Mouse (Mus musculus): Measurements from ENCODE around the gene Aak1. TPM values are rescaled to one million over a fixed set of nuclear protein-coding genes. Genes with fewer than 3 reads are reported as not detected.

Gene Aak1
- polyA plus RNA-seq, 1 experiment from 2014 or later = 13.7 TPM

DNA sequence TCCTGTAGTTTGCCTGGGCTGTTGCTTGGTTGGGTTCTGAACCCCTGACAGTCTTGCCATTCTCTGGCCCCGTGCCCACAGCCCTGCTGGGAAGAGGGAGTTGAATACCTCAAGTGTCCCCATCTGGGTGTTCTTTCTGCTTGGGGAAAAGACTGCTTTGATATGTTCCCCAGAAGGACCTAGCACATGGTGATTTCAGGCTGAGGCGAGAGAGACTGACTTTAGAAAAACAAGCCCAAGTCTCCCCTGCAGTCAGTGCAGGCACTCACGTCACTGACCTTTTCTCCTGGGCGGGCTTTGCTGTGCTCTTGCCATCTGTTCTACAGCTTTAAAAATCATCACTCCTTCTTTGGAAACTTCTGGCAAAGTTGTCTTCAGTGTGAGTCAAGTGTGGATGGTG is 67.9 kb downstream of the Aak1 start:
- Histone ChIP-seq H3K36me3 (ENCODE audit: control insufficient read depth, insufficient read depth, low read length) (no peaks in the 10 kb centered on the region), H3K9me3 (replicated peaks; ENCODE audit: control insufficient read depth, low read length) (no peaks in the 10 kb centered on the region), H3K4me2 (ENCODE audit: low read depth, low read length) (no peak overlapping the region), H3K4me3 (replicated peaks; ENCODE audit: low read length) (no peak overlapping the region), H3K27me3 (ENCODE audit: control insufficient read depth, insufficient read depth, low read length) (no peaks in the 10 kb centered on the region), H3K9ac (ENCODE audit: low read length) (no peak overlapping the region), H3K27ac (ENCODE audit: low read length) (no peak overlapping the region), H3K4me1 (ENCODE audit: control insufficient read depth, insufficient read depth, low read length) (0 out of 2 replicates have a peak, but pooled peaks cover 4% of the 10 kb centered on the region)
- WGBS = 68% methylated on average over 4 of the region's 4 CpGs
- ATAC-seq (ENCODE audit: insufficient read depth, low FRiP score) = no peak

- H3K4me3 ChIP-seq (replicated peaks; ENCODE audit: low read length) = no peak overlapping the region
- no peak overlapping the region for H3K4me2 ChIP-seq (ENCODE audit: low read depth, low read length)
- no peak overlapping the region for H3K9ac ChIP-seq (ENCODE audit: low read length)
- 0 out of 2 replicates have a peak, but pooled peaks cover 4% of the 10 kb centered on the region for H3K4me1 ChIP-seq (ENCODE audit: control insufficient read depth, insufficient read depth, low read length)
- no peaks in the 10 kb centered on the region for H3K9me3 ChIP-seq (replicated peaks; ENCODE audit: control insufficient read depth, low read length)
- H3K27ac ChIP-seq (ENCODE audit: low read length) = no peak overlapping the region
- 56% methylated on average over 7 of the region's 7 CpGs for WGBS
- H3K36me3 ChIP-seq (ENCODE audit: control insufficient read depth, insufficient read depth, low read length) = no peaks in the 10 kb centered on the region
- ATAC-seq (ENCODE audit: insufficient read depth, low FRiP score) = no peak
- H3K27me3 ChIP-seq (ENCODE audit: control insufficient read depth, insufficient read depth, low read length) = no peaks in the 10 kb centered on the region
Measured at GRCm38 (mm10) chr6:86918058-86918835, 68.9 kb downstream of the Aak1 start.

DNA sequence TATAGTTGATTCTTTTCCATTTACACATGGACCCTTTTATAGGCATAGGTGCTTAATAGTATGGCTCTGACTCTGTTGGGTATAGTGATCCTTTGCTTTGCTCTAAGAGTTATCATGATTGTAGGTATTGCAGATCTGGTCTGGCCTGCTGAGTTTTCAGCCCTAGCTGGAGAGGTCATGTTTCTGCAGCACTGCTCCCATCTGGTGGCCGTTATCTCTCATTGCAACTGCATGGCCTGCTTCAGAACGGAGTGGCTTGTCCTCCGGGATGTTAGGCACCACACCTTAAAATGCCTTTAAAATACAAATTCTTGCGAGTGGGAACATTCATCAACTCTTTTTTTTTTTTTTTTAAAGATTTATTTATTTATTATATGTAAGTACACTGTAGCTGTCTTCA is 72.6 kb downstream of the Aak1 start:
- ATAC-seq (ENCODE audit: insufficient read depth, low FRiP score) = peak; percentile 44; the same call in 1 of the 2 replicates
- Histone ChIP-seq H3K27me3 (ENCODE audit: control insufficient read depth, insufficient read depth, low read length) (no peaks in the 10 kb centered on the region), H3K27ac (ENCODE audit: low read length) (no peak overlapping the region), H3K4me3 (replicated peaks; ENCODE audit: low read length) (no peak overlapping the region), H3K9me3 (replicated peaks; ENCODE audit: control insufficient read depth, low read length) (no peaks in the 10 kb centered on the region), H3K4me2 (ENCODE audit: low read depth, low read length) (no peak overlapping the region), H3K9ac (ENCODE audit: low read length) (no peak overlapping the region), H3K4me1 (ENCODE audit: control insufficient read depth, insufficient read depth, low read length) (0 out of 2 replicates have a peak, but pooled peaks cover 4% of the 10 kb centered on the region), H3K36me3 (ENCODE audit: control insufficient read depth, insufficient read depth, low read length) (peaks cover 4% of the 10 kb centered on the region)
- WGBS = 18% methylated on average over 4 of the region's 4 CpGs

DNA sequence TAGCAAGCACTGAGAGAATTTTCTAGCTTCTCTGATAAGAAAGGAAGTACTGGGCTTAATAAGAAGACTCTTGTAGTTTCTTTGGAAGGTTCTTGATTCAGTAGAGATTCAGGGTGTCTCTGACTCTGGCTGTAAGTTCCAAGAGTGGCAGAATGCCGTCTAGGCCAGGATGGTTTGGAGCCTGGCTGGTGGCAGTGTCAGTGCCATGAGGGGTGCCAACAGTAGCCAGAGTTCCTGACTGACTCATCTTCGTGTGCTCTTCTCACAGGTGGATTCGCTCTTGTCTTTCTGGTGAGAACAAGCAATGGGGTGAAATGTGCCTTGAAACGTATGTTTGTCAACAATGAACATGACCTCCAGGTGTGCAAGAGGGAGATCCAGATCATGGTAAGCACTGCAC is 75.4 kb downstream of the Aak1 start:
- WGBS = 88% methylated on average over 4 of the region's 4 CpGs
- ATAC-seq (ENCODE audit: insufficient read depth, low FRiP score) = no peak
- Histone ChIP-seq H3K9me3 (replicated peaks; ENCODE audit: control insufficient read depth, low read length) (no peaks in the 10 kb centered on the region), H3K4me1 (ENCODE audit: control insufficient read depth, insufficient read depth, low read length) (no peaks in the 10 kb centered on the region), H3K36me3 (ENCODE audit: control insufficient read depth, insufficient read depth, low read length) (peaks cover 14% of the 10 kb centered on the region), H3K9ac (ENCODE audit: low read length) (no peak overlapping the region), H3K27ac (ENCODE audit: low read length) (no peak overlapping the region), H3K4me2 (ENCODE audit: low read depth, low read length) (no peak overlapping the region), H3K4me3 (replicated peaks; ENCODE audit: low read length) (no peak overlapping the region), H3K27me3 (ENCODE audit: control insufficient read depth, insufficient read depth, low read length) (no peaks in the 10 kb centered on the region)

GRCm38 (mm10) chr6:86934541-86934940 is 85.2 kb downstream of the Aak1 start:
- 46% methylated on average over 5 of the region's 5 CpGs for WGBS
- Histone ChIP-seq H3K9me3 (replicated peaks; ENCODE audit: control insufficient read depth, low read length) (0 out of 2 replicates have a peak, but pooled peaks cover 5% of the 10 kb centered on the region), H3K9ac (ENCODE audit: low read length) (no peak overlapping the region), H3K27me3 (ENCODE audit: control insufficient read depth, insufficient read depth, low read length) (no peaks in the 10 kb centered on the region), H3K27ac (ENCODE audit: low read length) (peak overlapping the region; percentile 73), H3K4me3 (replicated peaks; ENCODE audit: low read length) (no peak overlapping the region), H3K4me2 (ENCODE audit: low read depth, low read length) (no peak overlapping the region), H3K4me1 (ENCODE audit: control insufficient read depth, insufficient read depth, low read length) (no peaks in the 10 kb centered on the region), H3K36me3 (ENCODE audit: control insufficient read depth, insufficient read depth, low read length) (peaks cover 21% of the 10 kb centered on the region)
- ATAC-seq (ENCODE audit: insufficient read depth, low FRiP score) = no peak

DNA sequence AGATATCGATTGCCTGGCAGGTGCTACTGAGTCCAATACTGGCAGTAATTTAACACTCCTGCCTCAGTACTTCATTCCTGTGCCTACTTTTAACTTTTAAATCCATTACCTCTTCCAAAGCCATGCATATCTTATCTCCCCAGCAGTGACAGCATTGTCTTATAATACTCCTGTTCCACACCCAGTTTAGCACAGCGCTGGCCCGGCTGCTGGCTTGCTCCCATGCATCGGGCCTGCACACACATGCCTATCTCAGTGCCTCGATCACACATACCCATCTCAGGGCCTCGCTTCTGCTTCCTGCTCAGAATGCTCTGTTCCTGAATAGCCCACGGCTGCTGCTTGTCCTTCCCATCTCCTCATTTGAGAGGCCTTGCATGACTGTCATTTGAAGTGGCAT is 90.5 kb downstream of the Aak1 start:
- no peaks in the 10 kb centered on the region for H3K27me3 ChIP-seq (ENCODE audit: control insufficient read depth, insufficient read depth, low read length)
- 0 out of 2 replicates have a peak, but pooled peaks cover 5% of the 10 kb centered on the region for H3K9me3 ChIP-seq (replicated peaks; ENCODE audit: control insufficient read depth, low read length)
- no peak overlapping the region for H3K4me2 ChIP-seq (ENCODE audit: low read depth, low read length)
- no peak overlapping the region for H3K9ac ChIP-seq (ENCODE audit: low read length)
- WGBS = 81% methylated on average over 7 of the region's 7 CpGs
- no peaks in the 10 kb centered on the region for H3K4me1 ChIP-seq (ENCODE audit: control insufficient read depth, insufficient read depth, low read length)
- ATAC-seq (ENCODE audit: insufficient read depth, low FRiP score) = no peak
- no peak overlapping the region for H3K4me3 ChIP-seq (replicated peaks; ENCODE audit: low read length)
- H3K36me3 ChIP-seq (ENCODE audit: control insufficient read depth, insufficient read depth, low read length) = peaks cover 21% of the 10 kb centered on the region
- H3K27ac ChIP-seq (ENCODE audit: low read length) = no peak overlapping the region

DNA sequence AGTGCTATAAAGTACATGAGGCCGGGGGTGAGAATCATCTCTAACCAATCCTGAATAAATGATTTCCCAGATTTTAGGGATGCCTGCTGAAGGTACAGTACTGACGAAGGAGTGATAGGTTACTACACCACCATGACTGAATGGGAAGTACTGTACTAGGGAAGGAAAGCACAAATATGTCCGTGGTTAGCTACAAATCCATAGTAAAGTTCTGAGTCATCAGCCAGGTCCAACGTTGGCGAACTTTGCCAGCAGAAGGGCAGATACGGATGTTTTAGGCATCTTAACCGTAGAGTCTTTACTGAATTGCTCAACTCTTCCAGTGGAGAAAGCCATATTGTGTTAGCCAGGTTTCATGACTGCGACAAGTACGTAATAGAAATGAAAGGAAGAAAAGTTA is 91.6 kb downstream of the Aak1 start:
- Histone ChIP-seq H3K9ac (ENCODE audit: low read length) (no peak overlapping the region), H3K4me3 (replicated peaks; ENCODE audit: low read length) (no peak overlapping the region), H3K36me3 (ENCODE audit: control insufficient read depth, insufficient read depth, low read length) (peaks cover 11% of the 10 kb centered on the region), H3K4me2 (ENCODE audit: low read depth, low read length) (no peak overlapping the region), H3K9me3 (replicated peaks; ENCODE audit: control insufficient read depth, low read length) (0 out of 2 replicates have a peak, but pooled peaks cover under 1% of the 10 kb centered on the region), H3K27me3 (ENCODE audit: control insufficient read depth, insufficient read depth, low read length) (no peaks in the 10 kb centered on the region), H3K27ac (ENCODE audit: low read length) (no peak overlapping the region), H3K4me1 (ENCODE audit: control insufficient read depth, insufficient read depth, low read length) (no peaks in the 10 kb centered on the region)
- no peak for ATAC-seq (ENCODE audit: insufficient read depth, low FRiP score)
- 94% methylated on average over 9 of the region's 9 CpGs for WGBS

GRCm38 (mm10) chr6:86947100-86947499 is 97.8 kb downstream of the Aak1 start:
- Histone ChIP-seq H3K4me2 (ENCODE audit: low read depth, low read length) (no peak overlapping the region), H3K27me3 (ENCODE audit: control insufficient read depth, insufficient read depth, low read length) (no peaks in the 10 kb centered on the region), H3K9me3 (replicated peaks; ENCODE audit: control insufficient read depth, low read length) (no peaks in the 10 kb centered on the region), H3K4me1 (ENCODE audit: control insufficient read depth, insufficient read depth, low read length) (no peaks in the 10 kb centered on the region), H3K9ac (ENCODE audit: low read length) (no peak overlapping the region), H3K4me3 (replicated peaks; ENCODE audit: low read length) (no peak overlapping the region), H3K36me3 (ENCODE audit: control insufficient read depth, insufficient read depth, low read length) (peaks cover 7% of the 10 kb centered on the region; the same call in 1 of the 2 replicates), H3K27ac (ENCODE audit: low read length) (no peak overlapping the region)
- WGBS = 73% methylated on average over 8 of the region's 8 CpGs
- ATAC-seq (ENCODE audit: insufficient read depth, low FRiP score) = no peak; the same call in 1 of the 2 replicates

GRCm38 (mm10) chr6:86948746-86949145 is 99.4 kb downstream of the Aak1 start:
- Histone ChIP-seq H3K27me3 (ENCODE audit: control insufficient read depth, insufficient read depth, low read length) (no peaks in the 10 kb centered on the region), H3K9me3 (replicated peaks; ENCODE audit: control insufficient read depth, low read length) (no peaks in the 10 kb centered on the region), H3K4me3 (replicated peaks; ENCODE audit: low read length) (no peak overlapping the region), H3K9ac (ENCODE audit: low read length) (no peak overlapping the region), H3K4me1 (ENCODE audit: control insufficient read depth, insufficient read depth, low read length) (no peaks in the 10 kb centered on the region), H3K4me2 (ENCODE audit: low read depth, low read length) (no peak overlapping the region), H3K27ac (ENCODE audit: low read length) (no peak overlapping the region), H3K36me3 (ENCODE audit: control insufficient read depth, insufficient read depth, low read length) (peaks cover 7% of the 10 kb centered on the region; the same call in 1 of the 2 replicates)
- ATAC-seq (ENCODE audit: insufficient read depth, low FRiP score) = no peak
- WGBS = 72% methylated on average over 2 of the region's 2 CpGs

Data from stomach, embryonic 16.5 days (tissue).